Mouse (Mus musculus) lung, adult 2 months (tissue): Measurements from ENCODE around the gene Hmcn1. TPM values are rescaled to one million over a fixed set of nuclear protein-coding genes. Genes with fewer than 3 reads are reported as not detected.

Experiments used
- DNase-seq: peaks from one replicate; pipeline ENCODE4 v3.0.0; 2022
- H3K4me1 ChIP-seq: fragments of 200-500 bp; 2 replicates; pipeline ENCODE4 v1.6.1; 2011; ENCODE audit warnings: low read length; ENCODE audit not compliant: control insufficient read depth, insufficient read depth
- H3K4me3 ChIP-seq: fragments of 200-500 bp; replicated peaks from 2 replicates; pipeline ENCODE3; 2011; ENCODE audit warnings: low read depth, mild to moderate bottlenecking, control low read depth, low read length; ENCODE audit errors: extremely low read depth
- CTCF ChIP-seq: fragments of 200-500 bp; IDR thresholded peaks from 2 replicates; pipeline ENCODE4 v1.5.1; 2011; ENCODE audit warnings: mild to moderate bottlenecking, low read length, control low read depth; ENCODE audit not compliant: insufficient read depth
- POLR2A ChIP-seq: fragments of 200-500 bp; IDR thresholded peaks from 2 replicates; pipeline ENCODE4 v1.6.1; 2011; ENCODE audit warnings: low read depth, mild to moderate bottlenecking, control low read depth, low read length, borderline replicate concordance; ENCODE audit errors: extremely low read depth
- WGBS: fragments of 180-500 bp; shearing (Covaris S2); methylation state at CpG from one replicate; pipeline ENCODE4 v1.1.7; 2018; 5-methylcytosine and 5-hydroxymethylcytosine counted together
- polyA plus RNA-seq: library from polyadenylated mRNA; depleted of rRNA; stranded (reverse); fragments of >200 nt; gene quantifications from 2 replicates; pipeline ENCODE4 v1.2.3, GENCODE M21; 2012

The Hmcn1 gene
- polyA plus RNA-seq, 1 experiment, result 72.0 TPM

DNA sequence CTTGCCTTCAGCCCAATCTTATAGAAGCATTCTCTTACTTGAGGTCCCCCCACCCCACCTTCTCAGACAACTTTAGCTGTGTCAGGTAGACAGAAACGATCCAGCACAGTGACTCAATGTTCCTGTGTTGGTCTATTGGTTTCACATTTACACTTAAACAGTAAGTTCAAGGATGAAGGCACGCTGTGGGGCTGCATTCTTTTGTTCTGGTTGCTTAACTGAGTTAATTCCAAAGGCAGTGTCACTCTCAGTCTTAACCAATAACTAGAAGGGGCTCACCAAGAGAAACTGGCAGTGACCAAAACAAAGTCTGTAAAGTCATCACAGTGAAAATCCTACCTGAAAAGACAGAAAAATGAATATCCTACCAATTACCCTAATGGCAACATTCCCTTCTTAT, 44.3 kb downstream of the Hmcn1 start:
- 81% methylated on average over 2 of the region's 2 CpGs for whole genome bisulfite sequencing
- no peaks in the 10 kb centered on the region; the same call in 1 of the 2 replicates for H3K4me1 ChIP-seq
- DNase-seq, result no peak
- no peak overlapping the region for H3K4me3 ChIP-seq
- TF ChIP-seq POLR2A (no peak), CTCF (no peak)

DNA sequence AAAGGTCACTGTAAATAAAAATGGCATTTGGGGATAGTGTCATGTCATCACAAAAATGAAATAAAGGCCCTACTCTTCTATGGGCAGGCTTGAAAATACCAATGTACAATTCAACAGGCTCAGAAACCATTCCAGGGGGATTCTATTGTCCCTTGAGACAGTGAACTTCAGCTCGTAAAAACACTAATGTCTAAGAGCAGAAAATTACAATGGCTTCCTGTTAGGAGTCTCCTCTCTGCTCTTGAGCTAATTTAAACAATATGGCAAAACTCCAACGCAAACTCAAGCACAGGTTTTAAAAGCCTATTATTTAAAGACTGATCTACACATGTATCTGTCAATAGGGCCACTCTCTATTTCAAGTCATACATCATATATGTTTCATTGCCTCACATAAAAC, 49.6 kb downstream of the Hmcn1 start:
- no peak for DNase-seq
- peaks cover 3% of the 10 kb centered on the region for H3K4me1 ChIP-seq
- H3K4me3 ChIP-seq, result no peak overlapping the region
- 40% methylated on average over 2 of the region's 2 CpGs for WGBS
- TF ChIP-seq POLR2A (no peak), CTCF (no peak)

DNA sequence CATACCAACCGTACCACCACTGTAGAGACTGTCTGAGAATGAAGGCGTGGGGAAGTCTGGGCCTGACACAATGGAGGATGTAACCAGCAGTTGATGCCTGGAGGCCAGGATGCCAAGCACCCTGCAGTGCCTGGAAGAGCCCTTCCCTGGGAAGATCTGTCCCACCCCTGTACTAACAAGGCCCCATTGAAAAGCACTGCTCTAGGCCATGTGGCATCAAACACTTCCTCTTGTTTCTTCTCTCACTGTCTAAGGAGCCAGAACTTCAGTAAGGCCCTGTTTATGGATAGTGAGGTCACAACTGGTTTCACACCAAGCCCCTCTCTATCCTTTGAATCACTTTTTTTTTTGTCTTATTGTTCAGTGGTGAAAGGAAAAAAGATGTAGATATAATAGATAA, 51.1 kb downstream of the Hmcn1 start:
- no peak for DNase-seq
- TF ChIP-seq POLR2A, result no peak
- no peak for TF ChIP-seq CTCF
- peaks cover 3% of the 10 kb centered on the region for H3K4me1 ChIP-seq
- H3K4me3 ChIP-seq, result no peak overlapping the region
- WGBS, result 87% methylated on average over 2 of the region's 2 CpGs

DNA sequence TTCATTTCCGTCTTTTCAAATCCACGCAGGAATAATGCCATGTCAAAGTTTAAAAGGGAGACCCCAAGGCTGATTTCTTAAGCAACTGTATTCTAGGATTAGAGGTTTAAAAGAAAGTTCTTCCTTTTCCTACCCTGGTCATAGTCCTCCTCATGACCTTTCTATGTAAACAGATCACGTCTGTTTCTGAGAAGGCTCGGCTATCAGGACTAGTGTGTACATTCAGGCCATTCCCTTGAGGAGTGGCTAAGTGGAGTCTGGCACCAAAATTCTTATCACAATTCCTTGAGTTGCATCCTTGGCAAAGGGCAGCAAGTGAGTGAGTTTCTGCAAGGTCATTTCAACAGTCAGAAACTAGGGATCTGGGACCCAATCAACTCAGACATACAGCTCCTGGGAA, 56.4 kb downstream of the Hmcn1 start:
- no peak overlapping the region for H3K4me3 ChIP-seq
- TF ChIP-seq CTCF (no peak), POLR2A (no peak)
- WGBS, result 40% methylated on average over 4 of the region's 4 CpGs
- DNase-seq, result no peak
- H3K4me1 ChIP-seq, result no peaks in the 10 kb centered on the region

DNA sequence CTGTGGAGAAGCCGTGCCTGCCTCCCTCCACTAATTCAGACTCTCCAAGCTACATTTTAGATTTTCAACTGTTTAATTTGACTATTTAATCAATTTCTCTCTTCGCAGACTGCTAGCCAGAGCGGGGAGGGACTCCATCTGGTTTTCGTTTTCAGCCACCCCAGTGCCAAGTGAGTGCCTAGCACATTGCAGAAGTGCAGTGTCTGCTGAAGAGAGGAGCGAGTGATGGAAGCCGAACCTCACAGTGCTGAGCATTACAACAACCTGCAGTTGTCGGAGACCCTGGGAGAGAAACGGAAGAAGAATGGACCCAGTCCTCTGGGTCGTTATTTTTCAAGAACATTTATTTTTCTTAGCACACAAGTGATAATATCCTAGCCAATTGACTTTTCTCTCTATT, 59.6 kb downstream of the Hmcn1 start:
- Histone ChIP-seq H3K4me3 (no peak overlapping the region), H3K4me1 (no peaks in the 10 kb centered on the region)
- no peak for DNase-seq
- WGBS, result 51% methylated on average over 9 of the region's 9 CpGs
- no peak for TF ChIP-seq CTCF
- TF ChIP-seq POLR2A, result no peak

DNA sequence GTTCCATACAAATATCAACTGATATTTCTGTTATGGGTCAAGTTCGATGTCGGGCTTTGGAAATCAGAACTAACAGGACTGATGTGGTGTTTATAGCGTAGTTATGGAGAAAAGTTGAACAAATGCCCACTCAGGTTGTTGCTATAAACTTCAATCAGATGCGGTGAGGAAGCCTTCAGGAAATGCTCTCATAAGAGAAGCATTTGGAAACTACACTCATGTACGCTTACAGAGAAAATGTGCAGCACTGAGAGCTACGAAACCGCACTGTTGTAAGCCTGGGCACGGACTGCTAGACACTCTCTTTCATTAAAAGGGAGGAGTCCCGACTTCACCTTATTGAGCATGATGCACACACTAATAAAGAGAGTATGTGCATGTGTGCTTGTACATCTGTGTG, 72.4 kb downstream of the Hmcn1 start:
- no peak for DNase-seq
- Histone ChIP-seq H3K4me3 (peak overlapping the region; percentile 5), H3K4me1 (peaks cover 8% of the 10 kb centered on the region; the same call in 1 of the 2 replicates)
- 52% methylated on average over 9 of the region's 9 CpGs for WGBS
- TF ChIP-seq CTCF (no peak), POLR2A (no peak)

DNA sequence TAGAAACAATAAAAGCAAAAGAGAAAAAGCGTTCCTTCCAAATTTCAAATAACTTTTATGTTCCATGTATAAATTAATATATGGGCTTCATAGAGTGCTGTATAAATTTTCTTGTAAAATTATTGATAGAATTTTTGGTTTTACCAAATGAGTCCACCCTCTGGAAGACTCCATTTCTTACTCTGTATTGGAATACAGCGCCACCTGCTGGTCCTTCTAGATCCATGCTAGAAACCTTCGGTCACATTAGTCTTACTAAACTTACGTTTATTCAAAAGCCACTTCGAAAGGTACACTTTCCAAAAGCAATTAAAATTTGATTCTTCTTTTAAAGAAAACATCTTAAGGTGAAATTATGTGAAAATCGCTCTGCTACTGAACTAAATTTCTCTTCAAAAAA, 73.0 kb downstream of the Hmcn1 start:
- TF ChIP-seq CTCF (no peak), POLR2A (no peak)
- WGBS, result 22% methylated on average over 6 of the region's 6 CpGs
- H3K4me3 ChIP-seq, result no peak overlapping the region
- H3K4me1 ChIP-seq, result peaks cover 9% of the 10 kb centered on the region
- DNase-seq, result peak; percentile 47

DNA sequence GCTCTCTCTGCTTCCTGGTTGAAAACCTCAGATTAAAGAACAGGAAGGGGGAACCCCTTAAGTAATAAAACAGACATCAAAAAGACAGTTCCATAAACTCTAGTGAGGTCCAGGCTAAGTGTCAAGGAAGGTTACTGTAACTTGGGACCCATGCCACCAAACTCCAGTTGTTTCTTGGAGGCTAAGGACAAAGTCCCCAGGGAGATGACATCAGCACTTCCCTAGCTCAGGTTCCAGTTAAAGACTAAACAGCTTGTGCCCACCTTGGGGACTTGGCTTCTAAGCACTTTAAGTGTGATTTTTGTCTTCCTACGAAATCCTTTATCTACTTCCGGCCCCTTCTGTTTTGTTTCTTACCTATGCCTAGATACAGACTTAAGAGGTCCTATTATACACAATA, 78.3 kb downstream of the Hmcn1 start:
- 25% methylated on average over 2 of the region's 2 CpGs for whole genome bisulfite sequencing
- no peak for TF ChIP-seq CTCF
- no peak for TF ChIP-seq POLR2A
- Histone ChIP-seq H3K4me1 (peaks cover 10% of the 10 kb centered on the region), H3K4me3 (no peak overlapping the region)
- DNase-seq, result no peak

DNA sequence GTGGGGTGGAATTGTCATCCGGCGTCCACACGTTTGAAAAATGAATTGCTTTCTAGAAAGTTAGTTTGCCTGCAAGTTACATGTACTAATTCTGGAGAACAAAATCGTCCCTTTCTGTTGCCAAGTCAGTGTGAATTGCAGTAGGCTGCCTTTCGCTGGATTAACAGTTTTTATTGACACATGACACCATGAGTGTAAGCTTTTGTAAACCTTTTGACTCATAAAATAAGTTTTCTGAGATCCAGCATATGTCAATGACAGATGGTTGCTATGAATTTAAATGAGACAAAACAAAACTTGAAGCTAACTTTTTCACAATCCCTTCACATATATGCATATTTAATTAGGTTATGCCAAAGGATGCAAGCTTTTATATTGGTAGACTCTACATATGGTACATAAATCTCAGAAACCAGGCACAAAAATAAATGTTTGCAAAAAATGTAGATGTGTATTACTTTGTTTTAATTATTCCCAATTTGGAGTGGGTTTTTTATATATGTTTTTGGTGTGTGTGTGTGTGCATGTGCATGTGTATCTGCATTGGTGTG, 79.6 kb downstream of the Hmcn1 start:
- 87% methylated on average over 5 of the region's 5 CpGs for WGBS
- no peak for DNase-seq
- TF ChIP-seq POLR2A (no peak), CTCF (no peak)
- Histone ChIP-seq H3K4me1 (peaks cover 10% of the 10 kb centered on the region), H3K4me3 (no peak overlapping the region)

DNA sequence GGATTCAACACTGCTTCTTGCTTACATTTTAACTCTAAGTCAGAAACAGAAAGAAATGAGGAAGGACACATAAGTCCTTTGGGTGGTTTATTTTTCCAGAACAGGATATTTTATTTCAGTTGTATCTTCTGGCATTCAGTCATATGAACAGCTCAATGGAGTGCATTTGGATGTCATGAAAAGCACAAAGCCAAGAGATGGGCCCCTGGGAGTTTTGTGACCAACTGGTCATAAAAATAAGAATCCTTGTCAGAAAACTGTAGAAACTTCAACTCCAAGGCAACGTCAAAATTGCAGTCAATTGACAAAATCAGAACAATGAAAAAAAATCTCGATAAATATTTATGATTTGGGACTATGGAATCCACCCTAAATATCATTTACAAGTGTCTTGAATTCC, 83.6 kb downstream of the Hmcn1 start:
- peaks cover 2% of the 10 kb centered on the region for H3K4me1 ChIP-seq
- 81% methylated on average over 2 of the region's 2 CpGs for WGBS
- DNase-seq, result no peak
- H3K4me3 ChIP-seq, result no peak overlapping the region
- TF ChIP-seq POLR2A (no peak), CTCF (no peak)

DNA sequence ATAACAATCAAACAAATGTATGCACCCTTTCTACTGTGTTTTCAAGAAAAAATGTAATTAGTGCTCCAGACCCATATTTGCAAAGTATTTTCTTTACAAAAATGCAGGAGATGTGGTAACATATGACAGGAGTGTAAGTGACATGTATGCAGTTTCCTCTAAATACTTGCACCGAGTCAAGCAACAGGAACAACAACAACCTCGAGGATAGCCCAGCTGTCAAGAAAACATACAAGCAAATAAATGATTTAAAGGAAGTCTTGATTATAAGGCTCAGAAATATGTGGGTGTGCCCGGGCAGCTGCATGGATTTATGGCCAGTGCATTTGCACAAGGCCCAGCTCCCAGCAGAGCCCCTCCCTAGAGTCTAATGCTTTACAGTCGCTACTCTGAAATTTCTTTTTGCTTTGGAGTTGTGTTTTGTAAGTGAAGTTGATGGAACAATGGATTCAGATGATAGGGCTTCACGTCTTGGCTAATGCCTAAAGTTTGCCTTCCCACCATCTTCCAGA, 99.5 kb downstream of the Hmcn1 start:
- WGBS, result 40% methylated on average over 5 of the region's 5 CpGs
- Histone ChIP-seq H3K4me1 (peaks cover 13% of the 10 kb centered on the region), H3K4me3 (no peak overlapping the region)
- TF ChIP-seq CTCF (no peak), POLR2A (no peak)
- no peak for DNase-seq
